Mouse (Mus musculus) small intestine, adult 2 months (tissue): ENCODE data around the gene Slc26a8.

Experiments
- CTCF ChIP-seq: fragments of 200-500 bp; IDR thresholded peaks from 2 replicates; pipeline ENCODE4 v1.5.1; 2012; ENCODE audit warnings: low read depth, mild to moderate bottlenecking, control low read depth, inconsistent platforms, low read length, moderate library complexity, mixed read lengths; ENCODE audit not compliant: insufficient replicate concordance, insufficient read length; ENCODE audit errors: extremely low read depth
- POLR2A ChIP-seq: fragments of 200-500 bp; IDR thresholded peaks from 2 replicates; pipeline ENCODE4 v1.6.1; 2012; ENCODE audit warnings: low read depth, mild to moderate bottlenecking, control low read depth, inconsistent platforms, low read length, moderate library complexity

DNA sequence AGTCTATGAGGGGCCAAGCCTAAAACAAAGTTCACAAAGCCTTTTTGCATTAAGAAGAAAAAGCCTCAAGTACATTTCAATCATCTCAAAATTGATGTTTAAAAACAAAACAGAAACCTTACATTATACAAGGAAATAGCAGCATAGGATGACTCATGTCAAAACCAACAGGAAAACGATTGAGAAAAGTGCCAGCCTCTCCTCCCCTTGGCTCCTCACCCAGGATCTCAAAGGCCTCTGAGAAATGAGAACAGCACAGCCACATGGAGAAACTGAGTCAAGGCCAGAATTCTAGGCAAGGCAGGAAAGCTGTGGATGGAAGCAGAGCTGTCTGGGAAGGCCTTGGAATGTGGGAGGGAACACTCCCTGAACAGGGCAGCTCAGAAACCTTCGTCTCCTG is 101.4 kb downstream of the Slc26a8 start:
- TF ChIP-seq CTCF (no peak), POLR2A (no peak)
